Mouse (Mus musculus) embryonic fibroblast, embryonic 13.5 days (primary cell): ENCODE measurements around the gene Bpifb1.

Source experiments
- CTCF ChIP-seq: IDR thresholded peaks from 2 replicates; pipeline ENCODE4 v1.5.1; 2011; ENCODE audit warnings: mild to moderate bottlenecking, control low read depth, low read length, moderate library complexity, borderline replicate concordance; ENCODE audit not compliant: insufficient read depth
- POLR2A ChIP-seq: IDR thresholded peaks from 2 replicates; pipeline ENCODE4 v1.6.1; 2011; ENCODE audit warnings: low read depth, mild to moderate bottlenecking, control low read depth, low read length, moderate library complexity

- TF ChIP-seq CTCF (no peak), POLR2A (no peak)
Observed at GRCm38 (mm10) chr2:154143735-154144134, 46.9 kb upstream of the Bpifb1 start.
